Mouse (Mus musculus) adrenal gland, adult 8-10 months (tissue): Measurements from ENCODE around the gene Chil1. TPM values are rescaled to one million over a fixed set of nuclear protein-coding genes. Genes with fewer than 3 reads are reported as not detected.

Experiments
- DNase-seq: peaks from one replicate; pipeline ENCODE4 v3.0.0; 2022
- total RNA-seq, 4 experiments: library from RNA; stranded (reverse); gene quantifications; 2 replicates each; pipeline ENCODE4 v1.2.4; 2022

Chil1 gene
- total RNA-seq, 4 experiments from 2014 or later: 0.74 to 1.6 (median 1.3) TPM

- DNase-seq: no peak
Observed at GRCm38 (mm10) chr1:134205296-134206018, 23.5 kb downstream of the Chil1 start.

- DNase-seq: no peak
Observed at GRCm38 (mm10) chr1:134206085-134206484, 24.1 kb downstream of the Chil1 start.

GRCm38 (mm10) chr1:134210179-134210755, 28.3 kb downstream of the Chil1 start:
- DNase-seq: no peak

- no peak for DNase-seq
Observed at GRCm38 (mm10) chr1:134211043-134211442, 29.1 kb downstream of the Chil1 start.

GRCm38 (mm10) chr1:134211631-134212030, 29.7 kb downstream of the Chil1 start:
- DNase-seq: no peak

GRCm38 (mm10) chr1:134212351-134212750, 30.4 kb downstream of the Chil1 start:
- peak; percentile 84 for DNase-seq

GRCm38 (mm10) chr1:134213405-134213804, 31.4 kb downstream of the Chil1 start:
- no peak for DNase-seq

- DNase-seq: no peak
Observed at GRCm38 (mm10) chr1:134215059-134215458, 33.1 kb downstream of the Chil1 start.

GRCm38 (mm10) chr1:134215751-134216628, 34.0 kb downstream of the Chil1 start:
- DNase-seq: no peak

- DNase-seq: no peak
Observed at GRCm38 (mm10) chr1:134216629-134216971, 34.6 kb downstream of the Chil1 start.

- peak; percentile 76 for DNase-seq
Observed at GRCm38 (mm10) chr1:134217028-134217481, 35.1 kb downstream of the Chil1 start.

- no peak for DNase-seq
Observed at GRCm38 (mm10) chr1:134217942-134218341, 36.0 kb downstream of the Chil1 start.

- DNase-seq: no peak
Observed at GRCm38 (mm10) chr1:134219608-134220007, 37.6 kb downstream of the Chil1 start.

GRCm38 (mm10) chr1:134221172-134221571, 39.2 kb downstream of the Chil1 start:
- DNase-seq: no peak

- peak; percentile 92 for DNase-seq
Observed at GRCm38 (mm10) chr1:134222122-134223055, 40.4 kb downstream of the Chil1 start.

GRCm38 (mm10) chr1:134224649-134225227, 42.8 kb downstream of the Chil1 start:
- no peak for DNase-seq

- no peak for DNase-seq
Observed at GRCm38 (mm10) chr1:134225375-134225774, 43.4 kb downstream of the Chil1 start.

- DNase-seq: no peak
Observed at GRCm38 (mm10) chr1:134226739-134227138, 44.8 kb downstream of the Chil1 start.

GRCm38 (mm10) chr1:134229806-134230575, 48.0 kb downstream of the Chil1 start:
- DNase-seq: peak; percentile 10

GRCm38 (mm10) chr1:134230638-134231228, 48.8 kb downstream of the Chil1 start:
- peak; percentile 21 for DNase-seq
